Mouse (Mus musculus): ENCODE results near the gene Bola1.

- no peak for TF ChIP-seq POLR2A (IDR thresholded peaks at IDR 0.05; ENCODE audit: borderline replicate concordance, control insufficient read depth, low read depth, low read length)
- no peak for TF ChIP-seq CTCF (IDR thresholded peaks at IDR 0.05; ENCODE audit: control insufficient read depth, insufficient read depth, low read length)
Observed at GRCm38 (mm10) chr3:96237904-96238511, 18.5 kb upstream of the Bola1 start.

Data from bone marrow, adult 2 months (tissue).